Mouse (Mus musculus) stomach, embryonic 14.5 days (tissue): ENCODE measurements at regions not wholly inside any gene's neighbourhood (a gene's known extent, or its start where the extent isn't known, plus 50 kb on each side); places are given as distances from the start of the nearest gene placed in this dataset.

Experiments used
- ATAC-seq: fragments of 200-750 bp; cut with Nextera tagmentation; 2 replicates; pipeline ENCODE4 v1.8.0; 2017; ENCODE audit warnings: low read depth, moderate TSS enrichment; ENCODE audit not compliant: insufficient number of reproducible peaks, insufficient read depth, low FRiP score
- H3K27ac ChIP-seq: fragments of 300-500 bp; sonication (generic); 2 replicates; pipeline ENCODE4 v1.5.1; 2014; ENCODE audit warnings: mild to moderate bottlenecking, low read length, moderate library complexity, mixed read lengths
- H3K27me3 ChIP-seq: fragments of 300-500 bp; sonication (generic); 2 replicates; pipeline ENCODE4 v1.6.1; 2014; ENCODE audit warnings: low read length, control low read depth, mixed read lengths; ENCODE audit not compliant: control insufficient read depth, insufficient read depth
- H3K36me3 ChIP-seq: fragments of 300-500 bp; sonication (generic); 2 replicates; pipeline ENCODE4 v1.6.1; 2014; ENCODE audit warnings: mild to moderate bottlenecking, control low read depth, low read length, moderate library complexity, mixed read lengths; ENCODE audit not compliant: control insufficient read depth, insufficient read depth
- H3K4me1 ChIP-seq: fragments of 300-500 bp; sonication (generic); 2 replicates; pipeline ENCODE4 v1.6.1; 2014; ENCODE audit warnings: low read length, control low read depth, mixed read lengths; ENCODE audit not compliant: control insufficient read depth, insufficient read depth
- H3K4me2 ChIP-seq: fragments of 300-500 bp; sonication (generic); replicated peaks from 2 replicates; pipeline ENCODE4 v1.6.1; 2014; ENCODE audit warnings: low read depth, low read length, control low read depth
- H3K4me3 ChIP-seq: fragments of 300-500 bp; sonication (generic); 2 replicates; pipeline ENCODE4 v1.5.1; 2014; ENCODE audit warnings: low read depth, low read length, control low read depth
- H3K9ac ChIP-seq: fragments of 300-500 bp; sonication (generic); replicated peaks from 2 replicates; pipeline ENCODE4 v1.6.1; 2014; ENCODE audit warnings: low read depth, mild to moderate bottlenecking, control low read depth, low read length, moderate library complexity, mixed read lengths
- H3K9me3 ChIP-seq: fragments of 300-500 bp; sonication (generic); 2 replicates; pipeline ENCODE4 v1.6.1; 2016; ENCODE audit warnings: low read depth, low read length, control low read depth; ENCODE audit not compliant: control insufficient read depth
- WGBS: fragments of 180-500 bp; shearing (Covaris S2); extraction: QIAGEN DNeasy Blood & Tissue Kit; methylation state at CpG from one replicate; pipeline ENCODE4 v1.1.7; 2014; 5-methylcytosine and 5-hydroxymethylcytosine counted together

DNA sequence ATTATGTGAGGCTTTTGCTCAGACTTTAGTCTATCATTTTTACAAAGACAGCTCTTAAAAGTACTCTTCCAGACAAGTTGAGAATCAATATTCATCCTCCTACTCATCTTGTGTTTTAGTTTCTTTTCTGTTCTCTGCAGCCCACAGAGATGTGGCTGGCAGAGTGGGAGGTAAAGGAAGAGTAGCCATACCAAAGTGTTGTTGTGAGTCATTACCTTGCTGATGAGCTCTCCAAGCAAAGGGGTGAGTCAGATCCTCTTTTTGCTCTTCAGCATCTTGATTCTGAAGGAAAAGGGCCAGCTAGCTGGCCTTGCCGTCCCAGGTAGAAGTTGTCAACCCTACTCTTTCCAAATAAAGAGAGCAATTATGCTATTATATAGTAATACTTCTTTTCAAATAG lies 192.6 kb downstream of the Gm9733 start:
- no peaks in the 10 kb centered on the region for H3K4me1 ChIP-seq
- H3K36me3 ChIP-seq: no peaks in the 10 kb centered on the region
- H3K4me2 ChIP-seq: no peak overlapping the region
- WGBS: 81% methylated on average over 1 of the region's 1 CpGs
- no peak overlapping the region for H3K9ac ChIP-seq
- no peak overlapping the region for H3K27ac ChIP-seq
- H3K9me3 ChIP-seq: no peaks in the 10 kb centered on the region
- H3K4me3 ChIP-seq: no peak overlapping the region
- H3K27me3 ChIP-seq: no peaks in the 10 kb centered on the region
- ATAC-seq: no peak

DNA sequence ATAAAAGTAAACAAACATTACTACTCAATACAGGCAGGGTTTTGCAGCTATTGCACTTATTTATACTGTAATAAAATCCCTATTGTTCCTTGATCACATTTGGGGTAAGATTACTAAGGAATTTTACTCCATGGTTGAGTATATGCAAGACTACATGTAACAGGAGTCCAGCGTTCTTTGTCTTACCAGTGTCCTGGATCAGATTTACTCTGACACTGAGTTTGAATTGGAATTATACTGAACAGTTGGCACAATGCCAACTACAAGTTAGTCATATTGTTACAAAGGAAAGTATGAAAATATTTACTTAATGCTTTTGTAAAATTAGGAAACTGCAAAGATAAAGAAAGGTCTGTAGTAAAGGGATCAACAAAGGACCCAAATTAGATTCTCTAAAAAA lies 178.4 kb downstream of the Gm9733 start:
- no peaks in the 10 kb centered on the region for H3K27me3 ChIP-seq
- ATAC-seq: no peak
- H3K27ac ChIP-seq: no peak overlapping the region
- no peak overlapping the region for H3K4me2 ChIP-seq
- H3K36me3 ChIP-seq: no peaks in the 10 kb centered on the region
- H3K9ac ChIP-seq: no peak overlapping the region
- no peak overlapping the region for H3K4me3 ChIP-seq
- H3K9me3 ChIP-seq: no peaks in the 10 kb centered on the region
- 34% methylated on average over 1 of the region's 1 CpGs for WGBS
- H3K4me1 ChIP-seq: no peaks in the 10 kb centered on the region

DNA sequence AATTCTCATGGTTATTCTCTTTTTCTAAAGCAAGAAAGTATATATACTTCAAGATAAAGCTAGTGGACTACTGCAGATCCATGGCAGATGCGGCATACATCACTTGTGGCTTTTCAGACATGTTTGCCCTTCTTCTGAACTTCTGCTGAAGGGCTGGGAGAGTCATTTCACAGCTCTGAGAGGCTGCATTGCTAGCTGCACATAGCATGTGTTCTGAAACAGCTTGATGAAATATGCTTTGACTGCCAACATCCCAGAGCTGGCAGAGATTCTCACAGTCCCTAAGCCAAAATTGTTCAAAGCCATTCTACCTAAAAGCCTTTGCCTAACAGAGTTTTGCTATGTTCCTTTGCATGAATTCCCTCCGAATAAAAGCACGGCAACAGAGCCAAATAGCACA lies 177.9 kb downstream of the Gm9733 start:
- Histone ChIP-seq H3K36me3 (no peaks in the 10 kb centered on the region), H3K9ac (no peak overlapping the region), H3K9me3 (no peaks in the 10 kb centered on the region), H3K4me2 (no peak overlapping the region), H3K4me1 (no peaks in the 10 kb centered on the region), H3K27ac (no peak overlapping the region), H3K27me3 (no peaks in the 10 kb centered on the region), H3K4me3 (no peak overlapping the region)
- no peak for ATAC-seq
- WGBS: 60% methylated on average over 3 of the region's 3 CpGs

DNA sequence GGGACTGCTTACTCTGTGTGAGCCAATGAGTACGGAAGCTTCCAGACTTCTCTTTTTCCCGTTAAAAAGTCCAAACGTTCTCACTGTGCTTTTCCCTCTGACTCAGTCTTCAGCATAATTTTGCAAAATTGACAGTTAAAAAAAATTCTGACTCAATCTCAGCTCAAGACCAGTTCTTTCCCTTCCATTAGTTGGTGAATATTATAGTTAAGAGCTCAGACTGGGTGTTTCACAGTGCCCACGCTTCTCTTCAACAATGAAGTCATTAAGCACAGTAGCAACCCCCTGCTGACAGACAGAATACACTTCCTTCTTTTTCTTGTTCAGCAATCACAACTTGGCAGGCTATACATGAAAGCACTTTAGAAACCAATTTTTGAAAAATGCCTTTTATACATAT lies 175.4 kb downstream of the Gm9733 start:
- WGBS: 83% methylated on average over 4 of the region's 4 CpGs
- Histone ChIP-seq H3K27ac (no peak overlapping the region), H3K4me3 (no peak overlapping the region), H3K4me1 (no peaks in the 10 kb centered on the region), H3K9ac (no peak overlapping the region), H3K4me2 (no peak overlapping the region), H3K36me3 (no peaks in the 10 kb centered on the region), H3K9me3 (no peaks in the 10 kb centered on the region), H3K27me3 (no peaks in the 10 kb centered on the region)
- ATAC-seq: no peak

DNA sequence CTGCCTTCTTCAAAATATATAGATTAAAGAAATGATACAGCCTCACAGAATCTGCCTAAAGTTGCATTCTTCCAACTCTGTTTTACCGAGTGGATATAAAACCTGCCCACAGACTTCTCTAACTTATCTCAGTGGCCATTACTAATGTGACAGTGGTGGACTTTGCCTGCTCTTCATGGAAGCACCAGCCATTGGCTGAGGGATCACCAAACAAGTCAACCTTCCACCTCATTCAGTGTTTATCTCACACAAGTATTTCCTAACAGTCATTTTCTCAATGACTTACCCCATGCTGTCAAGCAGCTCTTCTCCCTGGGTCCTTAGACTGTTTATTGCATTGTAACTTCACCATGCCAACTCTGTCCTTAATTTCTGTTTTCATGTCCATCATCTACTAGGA lies 174.3 kb downstream of the Gm9733 start:
- Histone ChIP-seq H3K36me3 (no peaks in the 10 kb centered on the region), H3K9ac (no peak overlapping the region), H3K4me1 (no peaks in the 10 kb centered on the region), H3K4me2 (no peak overlapping the region), H3K27ac (no peak overlapping the region), H3K27me3 (no peaks in the 10 kb centered on the region), H3K4me3 (no peak overlapping the region), H3K9me3 (no peaks in the 10 kb centered on the region)
- WGBS: 85% methylated on average over 1 of the region's 1 CpGs
- no peak for ATAC-seq

DNA sequence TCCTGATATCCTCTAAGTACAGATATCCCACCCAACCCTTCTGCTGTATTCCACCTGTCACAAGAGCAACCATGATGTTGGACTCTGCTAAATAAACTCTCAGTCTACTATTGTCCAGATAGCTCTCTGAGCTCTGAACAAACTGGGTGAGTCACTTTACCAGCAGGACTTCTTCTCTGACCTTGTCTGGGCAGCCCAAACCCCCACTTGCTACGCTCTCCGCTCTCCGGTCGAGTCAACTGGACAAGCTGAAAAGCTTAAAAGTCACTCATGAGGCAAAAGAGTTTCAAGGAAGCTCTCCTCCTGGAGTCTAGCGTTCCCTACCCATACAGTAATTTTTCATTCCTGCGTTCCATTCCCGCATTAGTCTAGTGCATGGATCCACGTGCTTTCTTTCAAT lies 173.2 kb downstream of the Gm9733 start:
- 90% methylated on average over 8 of the region's 8 CpGs for WGBS
- no peak overlapping the region for H3K4me2 ChIP-seq
- H3K36me3 ChIP-seq: no peaks in the 10 kb centered on the region
- no peak overlapping the region for H3K27ac ChIP-seq
- no peak for ATAC-seq
- no peaks in the 10 kb centered on the region for H3K9me3 ChIP-seq
- no peak overlapping the region for H3K9ac ChIP-seq
- H3K4me3 ChIP-seq: no peak overlapping the region
- H3K4me1 ChIP-seq: no peaks in the 10 kb centered on the region
- no peaks in the 10 kb centered on the region for H3K27me3 ChIP-seq

DNA sequence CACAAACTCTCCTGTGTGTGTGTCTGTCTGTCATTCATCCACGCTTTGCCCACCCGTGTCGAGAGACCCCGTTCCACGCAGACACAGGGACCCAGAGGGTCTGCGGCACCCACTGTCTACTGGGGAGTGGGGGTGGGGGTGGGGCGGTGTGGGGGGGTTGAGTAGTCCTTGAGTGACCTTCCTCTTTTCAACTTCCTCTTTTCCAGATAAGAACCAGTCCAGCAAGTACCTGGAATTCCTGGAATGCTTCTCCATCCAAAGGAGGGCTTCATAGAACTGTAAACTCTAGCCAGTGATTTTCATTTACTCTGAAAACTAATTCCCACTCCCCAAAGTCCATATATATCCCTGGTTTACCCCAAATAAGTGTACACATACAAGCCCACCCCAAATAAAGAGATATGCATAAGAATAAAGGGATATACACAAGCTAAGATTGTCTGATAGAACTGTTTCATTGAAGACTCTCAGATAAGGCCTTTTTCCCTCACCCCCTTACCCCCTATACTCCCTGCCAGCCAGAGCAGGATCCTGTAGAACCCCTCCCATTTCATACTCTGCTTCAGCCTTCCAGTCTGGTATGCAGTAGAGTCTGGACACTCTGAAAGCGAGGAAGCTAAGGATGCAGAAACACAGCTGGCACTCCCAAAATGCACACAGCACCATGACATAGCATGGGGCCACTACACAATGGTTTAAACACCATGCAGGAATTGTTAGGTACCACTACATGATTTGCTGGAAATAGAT lies 172.0 kb downstream of the Gm9733 start:
- ATAC-seq: no peak
- no peak overlapping the region for H3K4me2 ChIP-seq
- H3K9me3 ChIP-seq: no peaks in the 10 kb centered on the region
- H3K4me3 ChIP-seq: no peak overlapping the region
- WGBS: 86% methylated on average over 8 of the region's 8 CpGs
- H3K9ac ChIP-seq: no peak overlapping the region
- no peaks in the 10 kb centered on the region for H3K36me3 ChIP-seq
- no peaks in the 10 kb centered on the region for H3K27me3 ChIP-seq
- no peaks in the 10 kb centered on the region for H3K4me1 ChIP-seq
- H3K27ac ChIP-seq: no peak overlapping the region

DNA sequence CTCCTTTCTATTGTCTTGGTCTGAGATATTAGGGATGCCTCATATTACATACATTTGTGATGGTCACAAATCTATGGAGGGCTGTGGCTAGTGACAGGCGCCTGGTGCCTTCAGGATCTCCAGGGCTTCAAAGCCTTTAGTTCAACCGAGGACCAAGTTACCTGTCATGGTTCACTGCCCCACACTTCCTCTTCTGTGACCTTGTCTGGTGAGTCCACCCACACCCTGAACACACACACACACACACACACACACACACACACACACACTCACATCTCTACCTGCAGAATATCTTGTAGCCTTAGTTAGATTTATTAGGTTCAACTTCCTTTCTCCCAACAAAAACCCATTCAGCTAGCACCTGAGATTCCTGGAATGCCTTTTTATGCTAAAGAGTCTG lies 156.3 kb downstream of the Gm9733 start:
- Histone ChIP-seq H3K27ac (no peak overlapping the region), H3K27me3 (no peaks in the 10 kb centered on the region), H3K4me2 (no peak overlapping the region), H3K4me3 (no peak overlapping the region), H3K36me3 (no peaks in the 10 kb centered on the region), H3K9ac (no peak overlapping the region), H3K9me3 (no peaks in the 10 kb centered on the region), H3K4me1 (no peaks in the 10 kb centered on the region)
- 83% methylated on average over 2 of the region's 2 CpGs for WGBS
- no peak for ATAC-seq
